Mouse (Mus musculus): ENCODE results near the gene Rps27l.

Rps27l gene

DNA sequence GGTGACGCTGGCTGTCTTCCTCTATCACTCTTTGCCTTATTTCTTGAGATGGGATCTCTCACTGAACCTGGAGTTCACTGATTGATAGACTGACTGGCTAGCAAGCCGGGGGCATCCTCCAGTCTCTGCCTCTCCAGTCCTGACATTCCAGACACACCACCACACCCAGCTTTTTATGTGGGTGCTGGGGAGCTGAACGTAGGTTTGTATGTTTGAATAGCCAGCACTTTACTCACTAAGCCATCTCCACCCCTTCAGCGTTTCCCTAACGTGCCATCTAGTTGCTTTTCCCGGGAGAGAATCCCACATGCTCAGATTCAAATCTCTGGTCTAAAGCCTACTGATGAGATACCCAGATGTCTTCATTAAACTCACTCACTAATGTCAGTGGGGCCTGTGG is 43.7 kb downstream of the Rps27l start:
- no peak for TF ChIP-seq GATA4 (IDR thresholded peaks at IDR 0.05; ENCODE audit: insufficient replicate concordance, low read length)

DNA sequence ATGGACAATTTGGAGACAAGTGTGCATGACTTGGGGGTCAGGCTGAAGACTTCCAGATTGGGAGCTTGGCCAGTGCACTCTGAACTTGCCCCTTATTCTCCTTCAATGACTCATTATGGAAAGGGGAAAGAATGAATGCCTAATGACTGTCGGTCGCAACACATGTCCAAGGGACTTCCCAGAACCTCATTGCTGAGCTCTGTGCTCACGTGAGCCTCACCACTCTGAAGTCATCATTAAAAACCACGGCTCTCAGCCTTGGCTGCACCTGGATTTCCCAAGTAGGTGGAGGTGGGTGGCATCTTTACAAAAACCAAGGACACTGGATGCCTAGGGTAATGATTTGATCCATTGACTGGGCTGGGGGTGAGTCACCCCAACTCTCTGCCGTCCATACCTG is 44.2 kb downstream of the Rps27l start:
- no peak for TF ChIP-seq GATA4 (IDR thresholded peaks at IDR 0.05; ENCODE audit: insufficient replicate concordance, low read length)

DNA sequence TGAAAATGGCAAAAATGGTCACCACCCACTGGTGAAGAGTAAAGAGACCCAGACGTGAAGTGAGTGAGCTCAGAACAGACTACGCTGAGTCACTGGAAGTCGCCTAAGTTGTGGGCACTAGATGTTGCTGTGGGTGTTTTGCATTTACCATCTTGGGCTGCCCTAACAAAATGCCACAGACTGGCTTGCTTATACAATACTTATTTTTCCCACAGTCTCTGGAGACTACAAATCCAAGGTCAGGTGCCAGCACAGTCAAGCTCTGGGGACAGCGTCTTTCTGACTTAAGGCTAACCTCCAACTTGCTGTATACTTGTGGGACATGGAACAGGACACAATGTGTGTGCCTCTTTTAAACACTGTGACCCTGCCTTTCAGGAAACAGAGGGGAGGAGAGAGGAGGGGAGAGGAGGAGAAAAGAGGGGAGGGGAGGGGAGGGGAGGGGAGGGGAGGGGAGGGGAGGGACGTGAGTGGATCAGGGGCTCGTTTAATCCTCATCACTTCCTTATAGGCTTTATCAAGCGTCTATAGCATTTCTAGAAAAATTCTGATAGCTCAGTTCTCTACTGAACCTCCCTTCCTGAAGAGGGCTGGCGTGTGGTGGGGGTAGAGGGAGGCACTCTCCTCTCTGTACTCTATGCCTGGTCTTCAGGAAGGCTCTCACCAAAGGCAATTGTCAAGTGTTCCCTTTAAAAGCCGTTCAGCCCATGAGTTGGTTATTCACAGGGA is 45.3 kb downstream of the Rps27l start:
- TF ChIP-seq GATA4 (IDR thresholded peaks at IDR 0.05; ENCODE audit: insufficient replicate concordance, low read length), result no peak

DNA sequence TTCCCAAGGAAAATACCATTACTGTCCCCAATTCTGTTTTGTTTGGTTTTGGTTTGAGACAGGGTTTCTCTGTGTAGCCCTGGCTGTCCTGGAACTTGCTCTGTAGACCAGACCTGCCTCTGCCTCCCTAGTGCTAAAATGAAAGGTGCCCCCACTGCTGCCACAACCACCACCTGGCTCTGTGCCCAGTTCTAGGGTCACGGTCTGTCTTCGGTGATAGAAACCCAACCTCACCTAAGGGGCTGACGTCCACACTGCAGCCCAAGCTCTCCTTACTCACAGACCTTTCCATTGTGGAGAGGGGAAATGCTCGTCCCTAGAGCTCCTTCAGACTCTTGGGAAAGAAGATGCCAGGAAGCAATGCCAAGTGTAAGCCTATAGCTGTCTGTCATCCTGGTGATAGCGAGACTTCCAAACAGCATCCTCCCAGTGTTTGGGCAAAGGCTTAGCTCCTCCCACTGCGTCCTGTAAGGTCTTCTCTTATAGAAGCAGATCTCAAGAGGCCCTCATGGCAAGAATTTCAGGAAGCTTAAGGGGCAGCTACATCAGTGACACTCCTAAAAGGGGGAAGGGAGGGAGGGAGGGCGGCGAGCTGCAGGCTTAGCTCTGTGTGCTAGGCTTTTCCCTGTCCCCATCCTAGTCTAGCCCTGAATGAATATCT is 46.0 kb downstream of the Rps27l start:
- TF ChIP-seq GATA4 (IDR thresholded peaks at IDR 0.05; ENCODE audit: insufficient replicate concordance, low read length), result no peak

All from liver, adult (tissue).